Mouse (Mus musculus): ENCODE data around the gene 4931409K22Rik. TPM values are rescaled to one million over a fixed set of nuclear protein-coding genes. Genes with fewer than 3 reads are reported as not detected.

Gene 4931409K22Rik
- polyA plus RNA-seq (2014; fragmentation: Nextera tagmentation; extraction: Ambion mirVana), result 0.15 TPM in 1 of 2 replicates, not detected in the other

- no peaks in the 10 kb centered on the region for H3K4me1 ChIP-seq (replicated peaks; ENCODE audit: control insufficient read depth, insufficient read depth, low read length)
- no peak within 1 kb of the TSS for H3K27ac ChIP-seq (ENCODE audit: low read depth)
- no peak within 1 kb of the TSS for H3K4me3 ChIP-seq (ENCODE audit: low read depth, low read length)
- no peaks in the 10 kb centered on the region; the same call in 1 of the 2 replicates for H3K27me3 ChIP-seq (replicated peaks; ENCODE audit: control insufficient read depth, insufficient read depth, low read length)
- H3K4me2 ChIP-seq (ENCODE audit: low read length), result no peak within 1 kb of the TSS
- WGBS, result 68% methylated on average over 2 of the region's 2 CpGs
- H3K36me3 ChIP-seq (ENCODE audit: control insufficient read depth, insufficient read depth, low read length), result no peaks in the 10 kb centered on the region
- no peak for DNase-seq (ENCODE audit: low spot score)
- ATAC-seq (replicated peaks; ENCODE audit: low FRiP score, low TSS enrichment, low read depth), result no peak
- no peak within 1 kb of the TSS for H3K9ac ChIP-seq (ENCODE audit: low read length)
- H3K9me3 ChIP-seq (ENCODE audit: control insufficient read depth, low read length), result no peaks in the 10 kb centered on the region
Observed at GRCm38 (mm10) chr5:24556709-24557108, at the start of gene 4931409K22Rik. 4931409K22Rik (minus strand) TSS chr5:24556809.

DNA sequence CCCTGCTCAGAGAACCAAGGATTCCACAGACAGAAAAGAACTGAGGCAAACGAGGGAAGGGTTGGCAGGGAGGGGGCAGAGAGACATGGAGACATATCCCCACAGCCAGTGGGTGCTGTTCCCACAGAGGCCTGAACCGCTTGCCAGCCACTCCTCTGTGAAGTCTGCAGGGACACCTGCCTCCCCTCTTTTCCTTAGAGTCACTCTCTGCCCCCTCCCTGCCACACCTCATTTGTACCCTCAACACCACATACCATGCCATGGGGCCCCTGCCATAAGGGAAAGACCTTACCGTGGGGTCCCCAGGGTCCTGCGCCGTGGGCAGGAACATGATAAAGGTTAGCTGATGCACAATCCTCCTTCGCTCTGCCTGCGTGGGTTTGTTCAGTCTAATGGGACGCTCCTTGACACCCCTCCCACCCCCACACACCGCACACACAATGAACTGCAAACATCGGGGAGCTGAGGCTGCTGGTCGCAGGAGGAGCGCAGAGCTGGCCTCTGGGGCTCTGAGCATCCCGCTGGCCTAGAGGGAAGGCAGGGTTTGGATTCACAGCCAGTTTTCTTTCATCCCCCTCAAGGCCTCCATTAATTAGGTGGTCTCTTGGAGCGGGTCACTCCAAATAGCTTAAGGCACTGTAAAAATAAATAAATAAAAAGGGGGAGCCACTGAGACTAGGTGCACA, 49.5 kb upstream of the 4931409K22Rik start:
- Histone ChIP-seq H3K36me3 (ENCODE audit: control insufficient read depth, insufficient read depth, low read length) (no peaks in the 10 kb centered on the region), H3K4me1 (replicated peaks; ENCODE audit: control insufficient read depth, insufficient read depth, low read length) (peaks cover 37% of the 10 kb centered on the region), H3K9ac (ENCODE audit: low read length) (peak overlapping the region; percentile 70; the same call in 1 of the 2 replicates), H3K4me2 (ENCODE audit: low read length) (peak overlapping the region; percentile 76), H3K4me3 (ENCODE audit: low read depth, low read length) (no peak overlapping the region), H3K27me3 (replicated peaks; ENCODE audit: control insufficient read depth, insufficient read depth, low read length) (no peaks in the 10 kb centered on the region), H3K9me3 (ENCODE audit: control insufficient read depth, low read length) (no peaks in the 10 kb centered on the region), H3K27ac (ENCODE audit: low read depth) (peak overlapping the region; percentile 90)
- no peak for DNase-seq (ENCODE audit: low spot score)
- WGBS, result 35% methylated on average over 14 of the region's 14 CpGs
- ATAC-seq (replicated peaks; ENCODE audit: low FRiP score, low TSS enrichment, low read depth), result no peak

- Histone ChIP-seq H3K4me3 (ENCODE audit: low read depth, low read length) (peak overlapping the region; percentile 54), H3K9ac (ENCODE audit: low read length) (peak overlapping the region; percentile 70), H3K4me1 (replicated peaks; ENCODE audit: control insufficient read depth, insufficient read depth, low read length) (peaks cover 44% of the 10 kb centered on the region), H3K9me3 (ENCODE audit: control insufficient read depth, low read length) (no peaks in the 10 kb centered on the region), H3K4me2 (ENCODE audit: low read length) (peak overlapping the region; percentile 76), H3K27ac (ENCODE audit: low read depth) (peak overlapping the region; percentile 90), H3K36me3 (ENCODE audit: control insufficient read depth, insufficient read depth, low read length) (no peaks in the 10 kb centered on the region), H3K27me3 (replicated peaks; ENCODE audit: control insufficient read depth, insufficient read depth, low read length) (0 out of 2 replicates have a peak, but pooled peaks cover 1% of the 10 kb centered on the region)
- no peak for ATAC-seq (replicated peaks; ENCODE audit: low FRiP score, low TSS enrichment, low read depth)
- 13% methylated on average over 6 of the region's 6 CpGs for WGBS
- DNase-seq (ENCODE audit: low spot score), result no peak
Observed at GRCm38 (mm10) chr5:24605321-24605979, 48.8 kb upstream of the 4931409K22Rik start.

DNA sequence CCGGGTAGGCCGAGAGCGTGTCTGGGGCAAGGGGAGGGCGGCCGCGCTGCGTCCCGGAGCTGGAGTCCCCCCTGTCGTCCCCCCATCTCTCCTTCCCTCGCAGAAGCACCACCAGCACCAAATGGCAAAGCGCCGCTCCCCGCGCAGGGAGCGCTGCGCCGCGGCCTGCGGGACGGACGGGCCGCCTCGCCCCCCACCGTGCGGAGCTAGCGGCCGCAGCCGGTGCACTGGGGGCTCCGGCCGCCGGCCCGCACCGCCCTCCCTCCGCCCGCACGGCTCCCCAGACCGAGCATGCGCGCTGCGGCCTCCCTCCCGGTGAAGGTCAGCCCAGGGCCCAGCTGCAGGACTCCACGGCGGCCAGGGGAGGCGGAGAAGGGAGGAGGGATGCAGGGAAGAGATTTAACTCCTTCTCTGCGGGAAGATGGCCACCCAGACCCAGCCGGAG, 48.1 kb upstream of the 4931409K22Rik start:
- WGBS, result under 1% methylated on average over 46 of the region's 46 CpGs
- H3K9me3 ChIP-seq (ENCODE audit: control insufficient read depth, low read length), result no peaks in the 10 kb centered on the region
- peaks cover 46% of the 10 kb centered on the region for H3K4me1 ChIP-seq (replicated peaks; ENCODE audit: control insufficient read depth, insufficient read depth, low read length)
- DNase-seq (ENCODE audit: low spot score), result peak; percentile 91
- H3K4me2 ChIP-seq (ENCODE audit: low read length), result peak overlapping the region; percentile 76
- H3K27ac ChIP-seq (ENCODE audit: low read depth), result peak overlapping the region; percentile 90
- H3K36me3 ChIP-seq (ENCODE audit: control insufficient read depth, insufficient read depth, low read length), result no peaks in the 10 kb centered on the region
- peak overlapping the region; percentile 70 for H3K9ac ChIP-seq (ENCODE audit: low read length)
- H3K4me3 ChIP-seq (ENCODE audit: low read depth, low read length), result peak overlapping the region; percentile 54
- 0 out of 2 replicates have a peak, but pooled peaks cover 2% of the 10 kb centered on the region for H3K27me3 ChIP-seq (replicated peaks; ENCODE audit: control insufficient read depth, insufficient read depth, low read length)
- ATAC-seq (replicated peaks; ENCODE audit: low FRiP score, low TSS enrichment, low read depth), result peak; percentile 67

DNA sequence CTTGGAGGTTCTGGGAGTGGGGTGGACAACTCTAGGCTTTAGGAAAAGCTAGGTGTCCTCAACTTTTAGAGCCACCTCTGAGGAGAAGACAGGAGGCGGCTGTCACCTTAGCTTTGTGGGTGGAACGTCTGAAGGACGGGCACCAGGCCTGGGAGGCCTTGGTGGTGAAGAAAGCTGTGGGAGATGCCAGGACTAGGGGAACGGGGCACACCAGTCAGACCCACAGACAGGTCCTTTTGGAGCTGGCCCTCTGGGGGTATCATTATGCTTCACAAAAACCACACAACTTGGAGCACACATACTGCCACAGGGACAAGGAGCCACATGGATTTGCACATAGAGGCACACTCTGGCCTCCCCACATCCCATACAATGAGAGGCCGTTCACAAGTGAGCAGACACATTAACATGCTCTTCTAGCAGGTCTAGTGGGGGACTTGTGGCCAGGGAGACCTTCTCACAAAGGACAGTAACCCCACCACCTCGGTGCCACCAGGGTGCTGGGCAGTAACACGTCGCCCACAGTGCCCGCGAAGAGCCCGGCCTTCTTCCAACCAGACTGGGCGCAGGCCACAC, 47.6 kb upstream of the 4931409K22Rik start:
- Histone ChIP-seq H3K27me3 (replicated peaks; ENCODE audit: control insufficient read depth, insufficient read depth, low read length) (0 out of 2 replicates have a peak, but pooled peaks cover 2% of the 10 kb centered on the region), H3K4me2 (ENCODE audit: low read length) (peak overlapping the region; percentile 76), H3K27ac (ENCODE audit: low read depth) (peak overlapping the region; percentile 90), H3K9me3 (ENCODE audit: control insufficient read depth, low read length) (no peaks in the 10 kb centered on the region), H3K36me3 (ENCODE audit: control insufficient read depth, insufficient read depth, low read length) (no peaks in the 10 kb centered on the region), H3K4me1 (replicated peaks; ENCODE audit: control insufficient read depth, insufficient read depth, low read length) (peaks cover 47% of the 10 kb centered on the region), H3K4me3 (ENCODE audit: low read depth, low read length) (peak overlapping the region; percentile 54), H3K9ac (ENCODE audit: low read length) (peak overlapping the region; percentile 70)
- no peak for ATAC-seq (replicated peaks; ENCODE audit: low FRiP score, low TSS enrichment, low read depth)
- DNase-seq (ENCODE audit: low spot score), result peak; percentile 90
- WGBS, result 22% methylated on average over 12 of the region's 12 CpGs

- 61% methylated on average over 8 of the region's 8 CpGs for WGBS
- Histone ChIP-seq H3K9ac (ENCODE audit: low read length) (peak overlapping the region; percentile 89; the same call in 1 of the 2 replicates), H3K4me2 (ENCODE audit: low read length) (peak overlapping the region; percentile 76), H3K9me3 (ENCODE audit: control insufficient read depth, low read length) (no peaks in the 10 kb centered on the region), H3K27ac (ENCODE audit: low read depth) (peak overlapping the region; percentile 99), H3K27me3 (replicated peaks; ENCODE audit: control insufficient read depth, insufficient read depth, low read length) (0 out of 2 replicates have a peak, but pooled peaks cover 5% of the 10 kb centered on the region), H3K4me1 (replicated peaks; ENCODE audit: control insufficient read depth, insufficient read depth, low read length) (peaks cover 52% of the 10 kb centered on the region), H3K36me3 (ENCODE audit: control insufficient read depth, insufficient read depth, low read length) (no peaks in the 10 kb centered on the region), H3K4me3 (ENCODE audit: low read depth, low read length) (no peak overlapping the region)
- no peak for DNase-seq (ENCODE audit: low spot score)
- no peak for ATAC-seq (replicated peaks; ENCODE audit: low FRiP score, low TSS enrichment, low read depth)
Observed at GRCm38 (mm10) chr5:24603431-24604010, 46.9 kb upstream of the 4931409K22Rik start.

DNA sequence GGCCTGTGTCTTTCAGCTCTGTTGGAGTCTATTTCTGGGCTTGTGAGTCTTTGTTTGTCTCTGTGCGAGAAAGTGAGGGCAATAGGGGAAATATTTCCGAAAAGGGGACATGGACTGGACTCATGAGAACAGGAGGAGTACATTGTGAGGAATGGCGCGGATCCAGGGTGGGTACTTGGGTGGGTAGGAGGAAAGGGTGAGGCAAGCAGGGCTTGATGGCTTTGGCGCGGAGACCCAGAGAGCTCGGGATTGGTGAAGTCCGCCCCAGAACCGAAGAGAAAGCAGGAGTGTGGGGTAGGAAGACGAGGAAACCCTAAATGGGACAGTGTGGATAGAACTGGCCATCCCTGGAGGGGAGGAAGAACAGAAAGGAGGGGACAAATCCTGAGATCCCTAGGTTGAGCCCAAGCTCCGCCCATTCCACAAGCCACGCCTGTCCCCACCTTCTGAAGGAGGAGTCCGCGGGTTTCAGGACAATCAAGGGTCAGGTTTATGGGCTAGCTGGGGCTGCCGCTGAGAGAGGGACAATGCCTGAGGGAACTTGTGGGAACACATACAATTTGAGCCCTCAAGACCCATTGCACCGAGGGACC, 46.2 kb upstream of the 4931409K22Rik start:
- DNase-seq (ENCODE audit: low spot score) (peak; percentile 88), ATAC-seq (replicated peaks; ENCODE audit: low FRiP score, low TSS enrichment, low read depth) (peak; percentile 61)
- Histone ChIP-seq H3K9me3 (ENCODE audit: control insufficient read depth, low read length) (no peaks in the 10 kb centered on the region), H3K4me2 (ENCODE audit: low read length) (peak overlapping the region; percentile 74), H3K9ac (ENCODE audit: low read length) (peak overlapping the region; percentile 89), H3K4me3 (ENCODE audit: low read depth, low read length) (peak overlapping the region; percentile 65), H3K27ac (ENCODE audit: low read depth) (peak overlapping the region; percentile 99), H3K36me3 (ENCODE audit: control insufficient read depth, insufficient read depth, low read length) (no peaks in the 10 kb centered on the region), H3K4me1 (replicated peaks; ENCODE audit: control insufficient read depth, insufficient read depth, low read length) (peaks cover 56% of the 10 kb centered on the region), H3K27me3 (replicated peaks; ENCODE audit: control insufficient read depth, insufficient read depth, low read length) (0 out of 2 replicates have a peak, but pooled peaks cover 7% of the 10 kb centered on the region)
- WGBS, result 2% methylated on average over 16 of the region's 16 CpGs
